Mouse (Mus musculus) intestine, embryonic 14.5 days (tissue): ENCODE measurements around the gene Scgb2a2. TPM values are rescaled to one million over a fixed set of nuclear protein-coding genes. Genes with fewer than 3 reads are reported as not detected.
"Not testable (repeated sequence)": the region's sequence is repeated elsewhere in the genome, so short reads cannot be mapped to it uniquely, and the experiment has no call there.

Experiments used
- ATAC-seq: fragments of 200-750 bp; cut with Nextera tagmentation; replicated peaks from 2 replicates; pipeline ENCODE4 v1.8.0; 2017; ENCODE audit warnings: low read depth, moderate number of reproducible peaks, moderate TSS enrichment, moderate library complexity; ENCODE audit not compliant: low FRiP score, low TSS enrichment
- DNase-seq: peaks from one replicate; pipeline ENCODE4 v3.0.0-alpha.2; 2018; ENCODE audit warnings: low spot score
- H3K27ac ChIP-seq: fragments of 300-500 bp; sonication (generic); 2 replicates; pipeline ENCODE4 v1.5.1; 2014; ENCODE audit warnings: low read depth, mild to moderate bottlenecking, control low read depth
- H3K27me3 ChIP-seq: fragments of 300-500 bp; sonication (generic); replicated peaks from 2 replicates; pipeline ENCODE4 v1.6.1; 2014; ENCODE audit warnings: low read length, control low read depth; ENCODE audit not compliant: control insufficient read depth, insufficient read depth
- H3K36me3 ChIP-seq: fragments of 300-500 bp; sonication (generic); 2 replicates; pipeline ENCODE4 v1.6.1; 2014; ENCODE audit warnings: low read length, control low read depth; ENCODE audit not compliant: control insufficient read depth, insufficient read depth
- H3K4me1 ChIP-seq: fragments of 300-500 bp; sonication (generic); replicated peaks from 2 replicates; pipeline ENCODE4 v1.6.1; 2014; ENCODE audit warnings: low read length, control low read depth, mixed read lengths; ENCODE audit not compliant: control insufficient read depth, insufficient read depth
- H3K4me2 ChIP-seq: fragments of 300-500 bp; sonication (generic); 2 replicates; pipeline ENCODE4 v1.6.1; 2014; ENCODE audit warnings: low read length
- H3K4me3 ChIP-seq: fragments of 300-500 bp; sonication (generic); 2 replicates; pipeline ENCODE4 v1.5.1; 2014; ENCODE audit warnings: low read depth, low read length, control low read depth, mixed read lengths
- H3K9ac ChIP-seq: fragments of 300-500 bp; sonication (generic); 2 replicates; pipeline ENCODE4 v1.6.1; 2014; ENCODE audit warnings: mild to moderate bottlenecking, low read length
- H3K9me3 ChIP-seq: fragments of 300-500 bp; sonication (generic); 2 replicates; pipeline ENCODE4 v1.6.1; 2016; ENCODE audit warnings: low read length, control low read depth; ENCODE audit not compliant: control insufficient read depth
- WGBS: fragments of 180-500 bp; shearing (Covaris S2); extraction: QIAGEN DNeasy Blood & Tissue Kit; methylation state at CpG from one replicate; pipeline ENCODE4 v1.1.7; 2014; 5-methylcytosine and 5-hydroxymethylcytosine counted together
- polyA plus RNA-seq: library from polyadenylated mRNA; unstranded; fragments of >200 nt; fragmentation: Nextera tagmentation; extraction: Ambion mirVana; gene quantifications from 2 replicates; pipeline ENCODE4 v1.2.1, GENCODE M21; 2014

Gene Scgb2a2
- not detected in 2 replicates for polyA plus RNA-seq

DNA sequence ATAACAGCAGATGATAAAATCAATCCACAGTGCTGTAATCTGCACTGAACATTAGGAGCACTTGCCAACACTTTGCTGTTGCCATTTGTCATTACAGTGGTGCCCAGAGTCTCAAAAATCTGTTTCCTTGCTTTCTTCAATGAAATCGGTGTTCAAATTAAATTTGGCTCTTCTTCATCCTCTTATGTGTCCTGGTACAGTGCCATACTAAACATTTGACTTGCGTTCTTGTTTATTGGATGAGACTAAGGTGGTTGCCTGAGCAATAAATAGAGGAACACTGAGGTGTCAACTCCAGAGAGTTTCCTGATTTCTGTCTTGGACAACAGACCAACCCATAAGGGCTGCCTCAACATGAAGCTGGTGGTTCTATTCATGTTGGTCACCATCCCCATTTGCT, at the start of gene Scgb2a2:
Gene Scgb2a2 (plus strand): TSS at position 301 of the 400 bp plus-strand sequence.
- no peak within 1 kb of the TSS for H3K9ac ChIP-seq
- no peaks in the 10 kb centered on the region for H3K27me3 ChIP-seq
- ATAC-seq: no peak
- WGBS: 83% methylated on average over 2 of the region's 2 CpGs
- no peak for DNase-seq
- no peak within 1 kb of the TSS for H3K4me2 ChIP-seq
- H3K4me1 ChIP-seq: no peaks in the 10 kb centered on the region
- H3K9me3 ChIP-seq: no peaks in the 10 kb centered on the region
- H3K27ac ChIP-seq: no peak within 1 kb of the TSS
- H3K4me3 ChIP-seq: no peak within 1 kb of the TSS
- H3K36me3 ChIP-seq: no peaks in the 10 kb centered on the region

DNA sequence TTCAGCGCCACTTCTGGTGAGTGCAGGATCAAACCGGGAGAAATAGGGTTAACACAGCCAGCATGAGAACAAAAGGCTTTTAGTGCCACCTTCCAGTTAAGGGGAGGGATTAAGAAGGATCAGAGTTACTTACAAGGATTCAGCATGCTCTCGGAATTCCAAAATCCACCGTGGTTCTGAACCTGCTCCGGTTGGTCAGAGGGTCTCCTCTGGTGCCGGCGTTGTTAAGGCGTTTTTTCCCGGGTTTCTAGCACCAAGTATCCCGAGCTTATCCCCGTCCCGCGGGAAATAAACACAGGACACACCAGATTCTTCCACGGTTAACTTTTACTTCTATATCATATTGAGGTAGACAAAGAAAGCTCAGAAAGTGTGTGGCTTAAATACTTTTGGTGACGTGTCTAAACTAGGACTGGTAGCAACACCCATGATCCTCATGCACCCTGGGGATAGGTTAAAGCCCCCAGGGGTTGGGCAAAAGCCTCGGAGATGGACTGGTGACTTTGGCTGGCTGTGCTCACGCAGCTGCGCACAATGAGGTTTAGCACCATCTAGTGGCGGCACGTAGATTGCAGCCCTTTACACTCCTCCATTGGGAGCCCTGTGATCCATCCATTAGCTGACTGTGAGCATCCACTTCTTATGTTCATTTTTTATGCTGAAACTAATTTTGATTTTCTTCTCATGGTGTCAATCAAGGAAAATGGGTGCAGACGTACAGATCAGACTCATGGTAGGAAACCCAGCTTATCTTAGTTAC, 10.6 kb upstream of the Scgb2a2 start:
- H3K27ac ChIP-seq: peak overlapping the region; percentile 62
- not testable (repeated sequence) for H3K36me3 ChIP-seq, H3K4me2 ChIP-seq, H3K9ac ChIP-seq, H3K4me1 ChIP-seq, H3K9me3 ChIP-seq, DNase-seq, H3K27me3 ChIP-seq
- 11% methylated on average over 17 of the region's 21 CpGs for WGBS
- ATAC-seq: peak; percentile 96
- peak overlapping the region; percentile 27 for H3K4me3 ChIP-seq

DNA sequence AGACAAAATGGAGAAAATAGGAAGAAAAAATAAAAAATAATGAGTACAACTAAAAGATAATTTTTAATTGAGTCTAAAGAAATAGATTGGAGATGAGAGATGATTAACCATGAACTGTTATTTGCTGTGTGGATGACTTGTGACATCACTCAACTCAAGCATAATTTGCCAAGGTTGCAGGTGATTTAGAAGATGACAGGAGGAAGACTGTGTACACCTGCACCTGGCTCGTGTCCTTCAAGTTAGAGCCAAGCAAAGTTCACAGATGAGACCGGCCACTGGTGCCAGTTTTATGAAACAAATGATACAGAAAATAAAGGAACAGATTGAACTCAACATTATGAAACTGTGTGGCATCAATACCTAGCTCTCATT, 10.0 kb upstream of the Scgb2a2 start:
- Histone ChIP-seq H3K36me3 (no peaks in the 10 kb centered on the region), H3K4me1 (no peaks in the 10 kb centered on the region), H3K9ac (no peak overlapping the region), H3K4me2 (no peak overlapping the region), H3K4me3 (no peak overlapping the region), H3K27ac (no peak overlapping the region), H3K9me3 (no peaks in the 10 kb centered on the region), H3K27me3 (no peaks in the 10 kb centered on the region)
- WGBS: 58% methylated on average over 2 of the region's 2 CpGs
- ATAC-seq (peak; percentile 72), DNase-seq (no peak)

DNA sequence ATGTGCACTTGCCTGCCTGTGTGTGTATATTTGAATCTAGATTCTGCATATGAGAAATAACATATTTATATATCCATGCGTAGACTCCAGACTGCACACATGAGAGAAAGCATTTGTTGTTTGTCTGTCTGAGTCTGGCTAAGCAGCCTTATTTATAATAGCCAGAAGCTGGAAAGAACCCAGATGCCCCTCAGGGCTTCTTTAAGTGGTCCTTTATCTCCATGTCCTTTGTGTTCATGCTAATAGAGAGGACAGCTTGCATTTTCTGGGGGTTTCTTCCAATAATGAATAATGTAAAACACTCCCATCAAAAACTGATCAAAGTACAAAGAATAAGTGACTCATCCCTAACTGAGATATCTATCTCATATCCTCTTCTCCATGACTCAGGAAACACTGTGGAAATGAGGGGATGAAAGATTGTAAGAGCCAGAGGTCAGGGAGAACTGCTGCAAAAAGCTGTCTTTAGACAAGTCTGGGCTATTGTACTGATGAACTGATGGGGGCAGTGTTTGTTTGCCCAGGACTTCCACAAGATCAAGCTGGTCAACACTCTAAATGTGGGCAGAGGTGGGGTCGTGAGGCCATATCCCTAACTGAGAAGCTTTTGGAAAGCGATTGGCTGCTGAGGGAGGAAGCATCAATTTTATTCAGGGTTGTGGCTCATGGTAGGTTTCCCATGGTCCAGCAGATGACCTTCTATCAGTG, 2.2 kb downstream of the Scgb2a2 start:
- H3K4me3 ChIP-seq: not testable (repeated sequence)
- 44% methylated on average over 3 of the region's 3 CpGs for WGBS

DNA sequence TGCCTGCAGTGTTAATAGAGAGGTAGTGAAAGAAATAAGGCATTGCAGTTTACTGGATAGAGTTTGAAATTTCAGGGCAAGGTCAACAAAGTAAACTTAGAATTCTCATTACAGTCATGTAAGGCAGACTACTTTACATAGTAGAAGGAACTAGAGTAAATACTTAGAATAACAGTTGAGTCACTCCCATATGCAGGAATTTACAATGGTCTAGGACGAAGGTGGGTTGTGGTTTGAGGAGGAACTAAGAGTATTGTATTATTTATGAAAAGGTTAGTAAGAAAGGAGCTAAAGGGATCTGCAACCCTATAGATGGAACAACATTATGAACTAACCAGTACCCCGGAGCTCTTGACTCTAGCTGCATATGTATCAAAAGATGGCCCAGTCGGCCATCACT, 13.5 kb downstream of the Scgb2a2 start:
- H3K27ac ChIP-seq, ATAC-seq: not testable (repeated sequence)
- WGBS: 91% methylated on average over 2 of the region's 3 CpGs

More for the DNA sequence above, 2.2 kb downstream of the Scgb2a2 start:
- DNase-seq, H3K9me3 ChIP-seq, H3K27me3 ChIP-seq, H3K9ac ChIP-seq, H3K36me3 ChIP-seq, H3K27ac ChIP-seq, ATAC-seq, H3K4me2 ChIP-seq, H3K4me1 ChIP-seq: not testable (repeated sequence)

DNA sequence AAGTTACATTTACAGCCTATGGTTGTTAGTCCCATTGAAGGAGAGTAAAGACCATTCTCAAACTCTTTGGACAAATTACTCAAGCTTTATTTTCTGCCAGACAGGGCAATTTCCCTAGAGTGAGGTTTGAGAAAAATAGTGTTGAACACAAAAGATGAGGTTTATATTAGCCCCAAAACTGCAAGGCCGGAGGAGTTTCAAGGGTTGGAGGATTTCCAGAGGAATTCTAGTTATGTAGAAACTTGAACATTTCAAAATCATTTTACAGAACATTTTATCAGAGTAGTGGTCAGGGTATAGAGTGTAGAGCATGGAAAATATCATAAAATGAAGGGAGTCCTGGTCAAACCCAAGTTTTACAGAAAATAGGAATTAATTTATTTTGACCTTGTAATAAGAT, 17.5 kb downstream of the Scgb2a2 start:
- Histone ChIP-seq H3K27ac (no peak overlapping the region), H3K4me3 (no peak overlapping the region), H3K9me3 (no peaks in the 10 kb centered on the region), H3K27me3 (no peaks in the 10 kb centered on the region), H3K9ac (no peak overlapping the region), H3K4me2 (no peak overlapping the region), H3K4me1 (no peaks in the 10 kb centered on the region), H3K36me3 (no peaks in the 10 kb centered on the region)
- ATAC-seq (no peak), DNase-seq (no peak)
- 46% methylated on average over 1 of the region's 1 CpGs for WGBS

More for the DNA sequence above, 13.5 kb downstream of the Scgb2a2 start:
- not testable (repeated sequence) for H3K9ac ChIP-seq, H3K4me1 ChIP-seq, H3K9me3 ChIP-seq, H3K27me3 ChIP-seq, H3K4me2 ChIP-seq, H3K36me3 ChIP-seq, H3K4me3 ChIP-seq, DNase-seq

DNA sequence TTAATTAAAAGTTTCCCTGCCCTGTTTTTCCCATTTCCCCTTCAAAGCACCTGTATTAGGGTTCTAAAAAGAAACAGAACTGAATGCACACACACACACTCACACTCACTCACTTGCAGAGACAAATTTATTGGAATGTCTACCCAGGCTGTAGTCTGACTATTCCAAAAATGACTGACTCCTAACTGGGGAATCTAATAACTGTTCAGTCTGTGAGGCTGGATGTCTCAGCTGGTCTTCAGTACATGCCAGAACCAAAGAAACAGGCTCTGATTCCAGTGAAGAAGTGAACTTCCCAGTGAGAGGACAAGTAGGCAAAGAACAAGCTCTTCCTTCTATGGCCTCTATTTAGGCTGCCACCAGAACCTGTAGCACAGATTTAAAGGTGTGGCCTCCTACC, 18.1 kb downstream of the Scgb2a2 start:
- Histone ChIP-seq H3K4me3 (no peak overlapping the region), H3K4me2 (no peak overlapping the region), H3K27ac (no peak overlapping the region), H3K36me3 (no peaks in the 10 kb centered on the region), H3K4me1 (no peaks in the 10 kb centered on the region), H3K9me3 (no peaks in the 10 kb centered on the region), H3K27me3 (no peaks in the 10 kb centered on the region), H3K9ac (no peak overlapping the region)
- ATAC-seq (no peak), DNase-seq (no peak)

DNA sequence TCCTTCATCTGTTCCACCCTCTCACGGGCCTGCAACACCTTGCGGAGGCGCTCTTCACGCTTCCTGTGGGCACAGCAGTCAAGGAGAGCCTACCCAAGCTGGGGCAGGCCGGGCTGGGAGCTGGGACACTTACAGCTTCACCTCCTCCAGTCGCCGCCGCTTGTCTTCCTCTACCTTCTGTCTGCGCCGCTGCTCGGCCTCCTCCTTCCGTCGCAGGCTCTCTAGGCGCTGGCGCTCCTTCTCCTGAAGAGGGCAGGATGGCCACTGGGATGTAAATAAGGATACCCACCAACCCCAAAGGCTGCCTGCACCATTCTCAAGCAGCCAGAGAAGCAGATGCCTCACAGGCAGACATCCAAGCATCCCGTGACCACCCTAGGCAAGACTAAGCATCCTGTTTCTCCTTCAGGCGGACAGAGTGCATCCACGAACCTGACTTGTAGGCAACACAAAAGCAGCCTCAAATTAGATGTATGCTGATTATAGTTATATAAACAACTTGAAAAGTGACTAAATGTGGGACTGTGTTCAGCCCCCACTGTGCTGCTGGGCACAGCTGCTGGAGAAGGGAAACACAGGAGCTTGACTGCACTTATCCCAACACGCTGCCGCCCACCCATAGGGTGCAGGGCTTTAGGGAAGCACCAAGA, 30.9 kb downstream of the Scgb2a2 start:
- no peak for DNase-seq
- no peak overlapping the region for H3K9ac ChIP-seq
- no peak overlapping the region for H3K4me3 ChIP-seq
- H3K27me3 ChIP-seq: no peaks in the 10 kb centered on the region
- ATAC-seq: no peak
- peaks cover 97% of the 10 kb centered on the region for H3K36me3 ChIP-seq
- H3K4me2 ChIP-seq: no peak overlapping the region
- H3K4me1 ChIP-seq: no peaks in the 10 kb centered on the region
- WGBS: 94% methylated on average over 20 of the region's 20 CpGs
- H3K27ac ChIP-seq: no peak overlapping the region
- H3K9me3 ChIP-seq: no peaks in the 10 kb centered on the region
